Mouse (Mus musculus): ENCODE results near the gene Cyp3a41a.
"Not testable (repeated sequence)": the region's sequence is repeated elsewhere in the genome, so short reads cannot be mapped to it uniquely, and the experiment has no call there.

The Cyp3a41a gene

GRCm38 (mm10) chr5:145720036-145720435 lies at the start of gene Cyp3a41a:
Cyp3a41a (minus strand) TSS chr5:145720136.
- DNase-seq = not testable (repeated sequence)

- DNase-seq = not testable (repeated sequence)
These were observed 17.6 kb upstream of the Cyp3a41a start for GRCm38 (mm10) chr5:145737512-145737911.

- DNase-seq = not testable (repeated sequence)
These were observed 5.6 kb downstream of the Cyp3a41a start for GRCm38 (mm10) chr5:145714296-145714695.

- DNase-seq = not testable (repeated sequence)
These were observed 12.6 kb downstream of the Cyp3a41a start for GRCm38 (mm10) chr5:145707372-145707771.

GRCm38 (mm10) chr5:145662007-145662406 lies 57.9 kb downstream of the Cyp3a41a start:
- no peak for DNase-seq

- no peak for DNase-seq
These were observed 72.2 kb downstream of the Cyp3a41a start for GRCm38 (mm10) chr5:145647779-145648178.
